Mouse (Mus musculus) sigmoid colon, adult 10 weeks (tissue): ENCODE results near the gene 1700009N14Rik. TPM values are rescaled to one million over a fixed set of nuclear protein-coding genes. Genes with fewer than 3 reads are reported as not detected.

Experiments
- polyA plus RNA-seq: library from polyadenylated mRNA; stranded (reverse); fragments of 350-450 nt; fragmentation: Illumina TruSeq; extraction: RNeasy Lipid Tissue Mini Kit (QIAGEN cat#74804); gene quantifications from one replicate; pipeline ENCODE4 v1.2.3, GENCODE M21; 2014; ENCODE audit warnings: low read depth, low replicate concordance

1700009N14Rik gene
- polyA plus RNA-seq: not detected

GRCm38 (mm10) chr4:39450069-39450468 lies at the start of gene 1700009N14Rik:
Gene 1700009N14Rik (plus strand): TSS chr4:39450295.

